Mouse (Mus musculus) layer of hippocampus, adult 11-12 months (tissue): Measurements from ENCODE around the gene Gns.
A peak's percentile ranks its signal among the peaks of the same experiment; 100 is the strongest.

Source experiments
- DNase-seq: peaks from one replicate; pipeline ENCODE4 v3.0.0; 2022; ENCODE audit warnings: low spot score

The Gns gene

DNA sequence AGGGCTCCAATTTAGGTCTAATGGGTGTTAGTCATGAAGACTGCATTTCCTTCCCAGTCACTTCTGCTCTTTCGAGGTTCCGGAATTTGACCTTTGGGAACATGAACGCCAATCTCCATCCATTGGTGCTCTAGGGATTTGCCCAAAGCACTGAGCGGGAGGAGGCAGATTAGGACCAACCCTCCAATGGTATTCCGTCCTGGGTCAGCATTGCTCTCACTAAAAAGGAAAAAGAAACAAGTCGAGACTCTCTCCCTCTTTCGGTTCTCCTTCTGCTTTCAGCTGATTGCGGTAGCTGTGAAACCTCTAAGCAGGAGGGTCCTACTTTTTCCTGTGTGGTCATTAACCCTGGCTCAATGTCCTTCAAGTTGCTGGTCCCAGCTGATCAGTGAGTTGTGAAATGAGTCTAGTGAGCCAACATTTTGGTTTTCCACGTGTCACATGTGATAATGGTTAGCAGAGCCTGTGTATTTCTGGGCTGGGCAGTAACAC, 937 bp downstream of the Gns start:
- no peak for DNase-seq

DNA sequence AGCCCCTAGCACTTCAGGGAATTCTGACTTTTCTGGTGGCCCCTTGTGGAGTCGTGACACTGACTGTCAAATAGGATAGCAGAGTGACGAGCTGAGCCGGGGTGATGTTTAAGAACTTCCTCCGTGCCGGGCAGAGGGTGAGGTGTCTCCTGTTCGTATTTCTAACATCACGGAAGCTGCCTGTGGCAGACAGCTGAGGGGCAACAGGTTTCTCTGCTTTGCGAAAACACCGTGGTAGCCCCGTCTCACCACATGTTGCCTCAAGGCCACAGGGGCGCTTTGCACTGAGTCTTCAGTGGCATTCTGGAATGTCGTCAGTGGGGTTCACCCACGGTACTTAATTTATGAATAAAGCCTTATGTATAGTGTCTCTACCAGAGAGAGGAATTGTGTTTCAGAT, 2.4 kb downstream of the Gns start:
- no peak for DNase-seq

DNA sequence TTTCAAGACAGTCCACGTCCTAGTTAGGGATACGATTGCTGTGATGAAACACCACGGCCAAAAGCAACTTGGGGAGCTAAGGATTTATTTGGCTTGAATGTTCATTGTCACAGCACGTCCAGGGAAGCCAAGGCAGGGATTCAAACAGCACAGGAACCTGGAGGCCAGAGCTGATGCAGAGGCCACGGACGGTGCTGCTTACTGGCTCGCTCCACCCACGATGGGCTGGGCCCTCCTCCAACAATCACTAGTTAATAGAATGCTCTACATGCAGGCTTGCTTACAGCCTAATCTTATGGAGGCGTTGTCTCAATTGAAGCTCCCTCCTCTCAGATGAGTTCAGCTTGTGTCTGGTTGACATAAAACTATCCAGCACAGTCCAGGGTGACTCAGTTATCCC, 2.9 kb downstream of the Gns start:
- DNase-seq, result no peak

DNA sequence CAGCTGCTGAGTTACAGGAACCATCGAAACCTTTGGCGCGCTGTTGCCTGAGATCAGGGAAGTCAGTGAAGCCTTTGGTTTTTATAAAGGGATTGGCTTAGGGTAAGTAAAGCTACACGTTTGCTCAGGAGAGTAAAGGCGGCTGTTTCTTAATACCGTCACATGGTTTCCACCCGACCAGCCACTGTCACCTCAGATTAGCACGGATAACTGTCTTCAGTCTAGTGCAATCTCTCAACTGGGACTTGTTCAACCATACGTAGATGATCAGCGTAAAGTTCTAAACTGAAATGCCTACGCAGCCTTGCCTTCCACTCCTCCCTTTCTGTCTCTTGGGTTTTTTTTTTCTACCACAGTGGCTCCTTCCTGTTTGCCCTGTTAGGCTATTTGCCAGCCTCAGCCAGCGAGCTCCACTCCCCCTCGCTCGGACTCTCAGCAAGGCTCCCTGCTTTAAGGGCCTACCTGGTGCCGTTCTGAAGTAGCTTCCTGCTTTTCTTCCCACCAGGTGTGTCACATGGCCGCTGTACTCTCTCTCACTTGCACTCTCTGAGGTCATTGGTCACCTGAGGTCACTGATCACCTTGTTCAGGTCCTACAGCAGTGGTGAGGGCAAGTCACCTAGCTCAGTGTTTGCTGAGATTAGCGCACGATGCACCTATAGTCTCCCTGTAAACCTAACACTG, 4.0 kb downstream of the Gns start:
- no peak for DNase-seq

GRCm38 (mm10) chr10:121370777-121371176, 5.9 kb downstream of the Gns start:
- DNase-seq, result no peak

DNA sequence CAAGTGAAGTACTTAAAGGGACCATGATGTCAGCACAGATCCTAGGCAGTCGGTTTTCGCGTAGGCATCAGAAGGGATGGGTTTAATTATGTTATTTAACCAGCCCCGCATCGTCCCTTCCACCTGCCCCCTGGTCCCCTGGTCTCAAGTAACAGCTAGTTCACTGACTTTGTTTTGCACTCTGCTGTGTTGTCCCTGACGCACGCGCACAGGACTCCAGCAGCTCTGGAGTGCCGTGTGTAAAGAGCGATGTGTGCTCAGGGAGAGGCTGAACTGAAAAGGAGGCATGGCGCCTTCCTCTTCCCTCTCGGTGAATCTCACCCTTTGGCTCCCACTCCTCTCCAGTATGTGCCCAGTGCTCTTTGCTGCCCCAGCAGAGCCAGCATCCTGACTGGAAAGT, 9.1 kb downstream of the Gns start:
- DNase-seq, result no peak

- peak; percentile 64 for DNase-seq
Observed at GRCm38 (mm10) chr10:121374693-121375620, 10.1 kb downstream of the Gns start.

GRCm38 (mm10) chr10:121375649-121376493, 11.0 kb downstream of the Gns start:
- no peak for DNase-seq

- DNase-seq, result no peak
Observed at GRCm38 (mm10) chr10:121376530-121377271, 11.8 kb downstream of the Gns start.

DNA sequence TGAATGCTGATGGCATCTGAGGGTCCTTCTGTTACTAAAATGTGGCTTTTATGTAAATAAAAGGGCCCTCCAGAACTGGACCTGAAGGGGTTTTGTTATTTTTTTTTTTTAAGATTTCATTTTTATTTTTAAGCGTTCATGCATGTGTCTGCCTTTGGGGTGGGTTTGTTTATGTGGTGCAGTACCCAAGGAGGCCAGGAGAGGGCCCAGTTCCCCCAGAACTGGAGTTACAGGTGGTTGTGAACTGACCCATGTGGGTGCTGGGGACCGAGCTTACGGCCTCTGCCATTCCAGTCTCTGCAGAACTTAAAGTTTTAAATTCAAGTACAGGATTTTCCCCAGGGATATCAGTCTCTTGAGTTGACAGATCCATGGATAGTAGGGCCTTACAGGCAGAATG, 14.5 kb downstream of the Gns start:
- no peak for DNase-seq

GRCm38 (mm10) chr10:121381280-121381679, 16.4 kb downstream of the Gns start:
- DNase-seq, result no peak

- DNase-seq, result no peak
Observed at GRCm38 (mm10) chr10:121384710-121385109, 19.8 kb downstream of the Gns start.

GRCm38 (mm10) chr10:121385695-121386094, 20.8 kb downstream of the Gns start:
- DNase-seq, result no peak

- no peak for DNase-seq
Observed at GRCm38 (mm10) chr10:121386347-121386746, 21.5 kb downstream of the Gns start.

DNA sequence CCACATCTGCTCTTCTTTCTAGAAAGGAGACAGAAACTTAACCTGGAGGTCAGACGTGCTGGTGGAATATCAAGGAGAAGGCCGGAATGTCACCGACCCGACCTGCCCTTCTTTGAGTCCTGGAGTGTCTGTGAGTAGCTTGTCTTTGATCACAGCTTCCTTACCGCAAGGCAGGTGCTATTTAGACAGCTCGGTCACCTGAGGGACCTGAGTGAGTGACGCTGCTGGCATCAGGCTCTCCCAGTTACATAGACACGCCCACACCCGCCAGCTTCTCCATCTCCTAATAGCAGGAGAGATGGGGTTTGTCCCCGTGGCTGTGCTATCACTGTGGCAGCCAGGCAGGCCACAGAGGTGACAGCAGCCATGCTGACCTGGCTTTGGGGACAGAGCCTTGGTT, 25.7 kb downstream of the Gns start:
- no peak for DNase-seq

DNA sequence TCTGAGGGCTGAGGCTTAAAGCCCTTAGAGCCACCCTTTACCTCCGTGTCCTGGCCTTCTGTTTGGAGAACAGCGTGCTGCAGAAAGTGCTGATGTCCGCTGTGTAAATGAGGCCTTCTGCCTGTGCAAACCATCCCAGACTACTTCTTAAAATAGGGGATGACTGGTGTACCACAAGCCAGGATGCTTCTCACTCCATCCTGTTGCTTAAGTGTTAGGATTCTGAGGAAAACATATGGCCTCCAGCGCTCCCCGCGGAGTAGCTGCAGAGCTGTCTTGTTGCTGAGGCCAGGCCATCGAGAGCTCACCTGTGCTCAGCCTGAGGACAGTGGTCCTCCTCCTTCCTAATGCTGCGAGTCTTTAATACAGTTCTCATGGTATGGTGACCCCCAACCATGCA, 27.0 kb downstream of the Gns start:
- DNase-seq, result no peak

DNA sequence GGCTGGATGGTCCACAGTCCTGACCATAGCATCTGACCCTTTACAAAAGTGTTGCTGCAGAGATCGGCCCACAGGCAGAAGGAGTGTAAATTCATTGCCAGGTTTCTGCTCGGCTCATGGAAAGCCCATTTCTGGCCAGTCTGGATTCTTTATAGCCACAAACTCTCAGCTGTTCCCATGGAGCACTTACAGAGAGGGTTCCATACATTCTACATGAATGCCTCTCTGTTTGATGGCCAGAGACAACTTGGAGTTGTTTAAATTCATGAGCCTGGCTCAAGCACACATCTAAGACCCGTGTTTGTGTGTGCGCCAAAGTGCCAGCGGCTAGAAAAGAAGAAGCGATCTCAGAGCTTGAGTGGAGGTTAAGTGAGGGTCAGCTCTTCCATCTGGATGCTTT, 29.4 kb downstream of the Gns start:
- no peak for DNase-seq

GRCm38 (mm10) chr10:121394789-121395325, 30.0 kb downstream of the Gns start:
- DNase-seq, result no peak

DNA sequence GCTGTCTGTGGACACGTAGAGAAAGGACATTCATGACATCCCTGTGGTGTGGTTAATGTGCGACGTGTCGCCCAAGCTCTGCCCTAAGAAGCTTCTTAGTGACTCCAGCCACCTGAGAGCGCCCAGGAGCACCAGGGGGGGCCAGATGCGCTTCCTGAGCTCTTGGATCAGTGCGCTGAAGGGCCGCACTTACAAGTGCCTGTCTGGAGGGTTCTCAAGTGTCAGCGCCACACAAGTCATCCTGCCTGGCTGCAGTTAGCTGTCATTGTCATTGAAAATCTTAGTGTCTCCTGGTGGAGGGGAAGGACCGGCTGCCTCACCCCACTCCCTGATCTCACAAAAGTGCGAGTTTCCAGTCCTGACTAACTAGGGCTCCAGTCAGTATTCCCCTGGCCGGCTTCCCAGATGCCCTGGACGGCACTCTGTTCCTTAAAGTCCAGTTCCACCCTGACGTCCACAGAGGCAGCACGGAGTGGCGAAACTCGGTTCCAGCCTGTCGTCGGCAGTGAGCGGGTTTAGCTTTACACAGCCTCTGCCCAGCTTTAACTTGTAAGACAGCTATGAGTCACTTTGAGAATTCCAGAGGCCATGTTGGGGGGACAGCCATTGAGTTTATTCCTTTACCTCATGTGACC, 30.8 kb downstream of the Gns start:
- no peak for DNase-seq

DNA sequence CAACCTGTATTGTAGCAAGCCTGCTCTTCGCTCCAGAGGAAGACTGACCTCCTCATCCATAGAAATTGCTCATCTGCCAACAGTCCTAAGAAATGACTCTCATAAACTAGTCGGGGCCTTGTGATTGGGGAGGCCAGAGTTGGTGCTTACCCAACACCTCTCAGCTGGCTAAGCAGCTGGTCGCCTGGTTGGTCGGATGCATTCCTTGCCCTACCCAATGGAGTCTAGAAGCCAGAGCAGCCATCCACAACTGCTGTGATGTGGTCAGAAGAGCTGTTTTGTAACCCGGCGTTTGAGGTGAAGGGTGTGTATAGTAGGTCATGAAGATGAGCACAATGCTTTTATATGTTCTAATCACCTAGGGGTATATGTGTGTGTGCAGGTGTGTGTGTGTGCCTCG, 33.7 kb downstream of the Gns start:
- DNase-seq, result no peak

DNA sequence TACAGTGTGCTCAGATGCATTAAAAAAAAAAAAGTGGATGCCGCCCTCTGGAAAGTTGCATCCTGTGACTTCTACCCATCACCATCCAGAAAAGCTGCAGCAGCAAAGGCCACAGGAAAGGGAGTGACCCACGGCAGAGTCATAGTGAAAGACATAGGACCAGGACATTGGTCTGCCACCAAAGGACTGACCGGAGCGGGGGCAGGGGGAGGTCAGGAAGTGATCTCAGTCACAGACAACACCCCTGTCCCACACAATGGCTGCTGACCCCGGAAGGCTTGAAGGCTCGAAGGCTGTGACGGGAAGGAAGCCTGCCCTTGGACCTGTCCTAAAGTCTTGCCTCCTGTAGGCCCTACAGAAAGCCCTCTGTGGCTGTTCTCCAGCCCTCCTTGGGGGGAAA, 36.1 kb downstream of the Gns start:
- DNase-seq, result no peak
